In the genomic region with DNA sequence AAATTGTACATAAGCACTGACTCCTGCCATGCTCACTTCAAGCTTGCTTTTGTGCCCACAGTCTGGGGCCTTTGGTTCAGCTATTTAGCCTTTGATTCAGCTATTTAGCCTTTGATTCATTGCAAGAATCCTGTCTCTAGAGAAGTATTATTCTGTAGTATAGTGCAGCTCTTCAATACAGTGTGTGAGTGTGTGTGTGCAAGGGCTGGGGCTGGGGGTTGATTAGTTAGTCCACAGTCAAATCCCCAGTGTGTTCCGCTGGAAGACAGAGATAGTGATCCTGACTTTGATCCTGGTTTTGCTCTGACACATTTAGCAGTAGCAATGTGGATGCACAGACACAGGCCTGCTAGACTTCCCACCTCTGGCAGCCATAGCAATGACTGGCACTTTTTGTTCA, we compare ENCODE assay signal across 26 mouse cellular contexts.
DNase-seq lines count a peak whose midpoint lies in the region; ATAC-seq and TF ChIP-seq lines count a peak whose summit lies in the region.
"Had no signal": no experiment of that assay in that cellular context is flagged by ENCODE, and none has a peak within 500 bp of the region (broad histone marks: within the 10 kb centered on the region; RNA-seq: fewer than 3 reads in every experiment).

No protein-coding gene starts in this region.

- H3K27me3 ChIP-seq in hindbrain, postnatal 0 days (ENCODE audit: insufficient read depth, low read length): no peaks in the 10 kb centered on the region
- no peaks in the 10 kb centered on the region for H3K27me3 ChIP-seq in hindbrain, embryonic 10.5 days (ENCODE audit: insufficient read depth, poor library complexity, severe bottlenecking)
- H3K27me3 ChIP-seq in forebrain, embryonic 16.5 days (replicated peaks; ENCODE audit: control insufficient read depth, insufficient read depth, low read length): no peaks in the 10 kb centered on the region
- H3K27me3 ChIP-seq in neural tube, embryonic 14.5 days (ENCODE audit: control insufficient read depth, insufficient read depth, low read length): no peaks in the 10 kb centered on the region
- H3K27me3 ChIP-seq: embryonic facial prominence, embryonic 12.5 days; limb, embryonic 15.5 days; liver, embryonic 15.5 days; lung, embryonic 15.5 days had no signal

- H3K4me3 ChIP-seq in hindbrain, postnatal 0 days (ENCODE audit: low read length): no peak overlapping the region
- H3K4me3 ChIP-seq in hindbrain, embryonic 10.5 days: no peak overlapping the region
- H3K4me3 ChIP-seq in forebrain, embryonic 16.5 days (replicated peaks; ENCODE audit: low read length): no peak overlapping the region
- H3K4me3 ChIP-seq in neural tube, embryonic 14.5 days (ENCODE audit: low read depth, low read length): no peak overlapping the region
- H3K4me3 ChIP-seq: embryonic facial prominence, embryonic 12.5 days; heart, embryonic 10.5 days; limb, embryonic 15.5 days; liver, embryonic 15.5 days; lung, embryonic 15.5 days had no signal

- no peak for TF ChIP-seq POLR2A in brain, embryonic 14.5 days (IDR thresholded peaks at IDR 0.05; ENCODE audit: borderline replicate concordance, extremely low read depth, insufficient read depth, insufficient read length, poor library complexity, severe bottlenecking)

- H3K27ac ChIP-seq in hindbrain, postnatal 0 days: no peak overlapping the region
- no peak overlapping the region for H3K27ac ChIP-seq in hindbrain, embryonic 10.5 days
- 0 out of 2 replicates have a peak overlapping the region, but pooled peaks have one; percentile 9 for H3K27ac ChIP-seq in forebrain, embryonic 16.5 days (ENCODE audit: low read length)
- no peak overlapping the region for H3K27ac ChIP-seq in neural tube, embryonic 14.5 days (ENCODE audit: low read depth, low read length)
- H3K27ac ChIP-seq: embryonic facial prominence, embryonic 12.5 days; heart, embryonic 10.5 days; limb, embryonic 15.5 days; liver, embryonic 15.5 days; lung, embryonic 15.5 days; macrophage had no signal

- H3K4me1 ChIP-seq in hindbrain, postnatal 0 days (ENCODE audit: insufficient read depth, low read length): no peaks in the 10 kb centered on the region
- H3K4me1 ChIP-seq in hindbrain, embryonic 10.5 days (replicated peaks): peaks cover 8% of the 10 kb centered on the region; the same call in 1 of the 2 replicates
- H3K4me1 ChIP-seq in forebrain, embryonic 16.5 days (replicated peaks; ENCODE audit: control insufficient read depth, insufficient read depth, low read length): 0 out of 2 replicates have a peak, but pooled peaks cover 2% of the 10 kb centered on the region
- no peaks in the 10 kb centered on the region for H3K4me1 ChIP-seq in neural tube, embryonic 14.5 days (ENCODE audit: control insufficient read depth, insufficient read depth, low read length)
- H3K4me1 ChIP-seq: embryonic facial prominence, embryonic 12.5 days; heart, embryonic 10.5 days; limb, embryonic 15.5 days; liver, embryonic 15.5 days; lung, embryonic 15.5 days had no signal

- TF ChIP-seq CTCF in hindbrain, postnatal 0 days (IDR thresholded peaks at IDR 0.05; ENCODE audit: low read depth): no peak
- TF ChIP-seq CTCF in brain, embryonic 14.5 days (IDR thresholded peaks at IDR 0.05; ENCODE audit: borderline replicate concordance, extremely low read depth, insufficient read depth, insufficient read length): no peak

- no peaks in the 10 kb centered on the region for H3K9me3 ChIP-seq in hindbrain, postnatal 0 days (ENCODE audit: low read length)
- no peaks in the 10 kb centered on the region for H3K9me3 ChIP-seq in hindbrain, embryonic 10.5 days
- no peaks in the 10 kb centered on the region for H3K9me3 ChIP-seq in forebrain, embryonic 16.5 days (ENCODE audit: control insufficient read depth, low read length)
- no peaks in the 10 kb centered on the region for H3K9me3 ChIP-seq in neural tube, embryonic 14.5 days (ENCODE audit: control insufficient read depth, low read length)
- H3K9me3 ChIP-seq: embryonic facial prominence, embryonic 12.5 days; heart, embryonic 10.5 days; limb, embryonic 15.5 days; liver, embryonic 15.5 days; lung, embryonic 15.5 days had no signal

- no peak for ATAC-seq in hindbrain, postnatal 0 days
- no peak for ATAC-seq in forebrain, embryonic 16.5 days
- ATAC-seq in neural tube, embryonic 14.5 days (ENCODE audit: low read depth): peak; percentile 17; the same call in 1 of the 2 replicates
- ATAC-seq: inflammation-experienced regulatory T-cells, adult 6 months had no signal

- WGBS in hindbrain, postnatal 0 days: 71% methylated on average over 1 of the region's 1 CpGs
- WGBS in hindbrain, embryonic 10.5 days: 97% methylated on average over 1 of the region's 1 CpGs
- 51% methylated on average over 1 of the region's 1 CpGs for WGBS in forebrain, embryonic 16.5 days
- 67% methylated on average over 1 of the region's 1 CpGs for WGBS in neural tube, embryonic 14.5 days

- H3K36me3 ChIP-seq in hindbrain, postnatal 0 days (ENCODE audit: insufficient read depth, low read length): no peaks in the 10 kb centered on the region
- H3K36me3 ChIP-seq in hindbrain, embryonic 10.5 days: no peaks in the 10 kb centered on the region
- H3K36me3 ChIP-seq in forebrain, embryonic 16.5 days (ENCODE audit: control insufficient read depth, insufficient read depth): no peaks in the 10 kb centered on the region
- no peaks in the 10 kb centered on the region for H3K36me3 ChIP-seq in neural tube, embryonic 14.5 days (ENCODE audit: control insufficient read depth, insufficient read depth, low read length)
- H3K36me3 ChIP-seq: embryonic facial prominence, embryonic 12.5 days; heart, embryonic 10.5 days; limb, embryonic 15.5 days; liver, embryonic 15.5 days; lung, embryonic 15.5 days had no signal

- no peak overlapping the region for H3K4me2 ChIP-seq in hindbrain, postnatal 0 days (ENCODE audit: low read depth, low read length)
- no peak overlapping the region for H3K4me2 ChIP-seq in forebrain, embryonic 16.5 days (ENCODE audit: low read length)
- no peak overlapping the region for H3K4me2 ChIP-seq in neural tube, embryonic 14.5 days (ENCODE audit: low read depth, low read length)
- H3K4me2 ChIP-seq: embryonic facial prominence, embryonic 12.5 days; limb, embryonic 15.5 days; liver, embryonic 15.5 days; lung, embryonic 15.5 days had no signal

- no peak overlapping the region for H3K9ac ChIP-seq in hindbrain, postnatal 0 days (replicated peaks; ENCODE audit: low read length)
- H3K9ac ChIP-seq in forebrain, embryonic 16.5 days (replicated peaks; ENCODE audit: low read depth, low read length): no peak overlapping the region
- no peak overlapping the region for H3K9ac ChIP-seq in neural tube, embryonic 14.5 days (replicated peaks; ENCODE audit: low read depth, low read length)
- H3K9ac ChIP-seq: embryonic facial prominence, embryonic 12.5 days; limb, embryonic 15.5 days; liver, embryonic 15.5 days; lung, embryonic 15.5 days had no signal

- DNase-seq in hindbrain, postnatal 0 days (ENCODE audit: low spot score): peak; percentile 18
- DNase-seq in hindbrain, embryonic 10.5 days (ENCODE audit: low spot score): no peak
- peak; percentile 55 for DNase-seq in brain, embryonic 14.5 days (ENCODE audit: low read depth)
- no peak for DNase-seq in thymus, postnatal 4 days
- no peak for DNase-seq in testis, postnatal 10 days (ENCODE audit: low spot score)
- DNase-seq: adrenal gland, adult 2 months; cerebellum, adult 18-20 months; cerebellum, postnatal 14 days; heart, postnatal 4 days; kidney, adult 18-20 months; kidney, postnatal 4 days; layer of hippocampus, adult 9-11 months; left cerebral cortex, postnatal 4 days; retina, postnatal 1 day; right cerebral cortex, postnatal 25 days; spleen, adult 18-20 months; thymus, postnatal 14 days had no signal

Comparison
In these comparisons a context has a peak if more than half of its experiments do, and no peak if none do; other contexts are left out.
1. DNase-seq: peak in hindbrain, postnatal 0 days (single experiment) and brain, embryonic 14.5 days (single experiment); none in hindbrain, embryonic 10.5 days (single experiment), thymus, postnatal 4 days (single experiment) and testis, postnatal 10 days (single experiment).